Mouse (Mus musculus) heart, postnatal 0 days (tissue): ENCODE measurements around the gene Atp2c2. TPM values are rescaled to one million over a fixed set of nuclear protein-coding genes. Genes with fewer than 3 reads are reported as not detected.

ENCODE experiments used
- ATAC-seq: fragments of 200-750 bp; cut with Nextera tagmentation; 2 replicates; pipeline ENCODE4 v1.8.0; 2017; ENCODE audit warnings: low read depth, moderate number of reproducible peaks, moderate library complexity; ENCODE audit not compliant: insufficient read depth
- DNase-seq: peaks from one replicate; pipeline ENCODE4 v3.0.0-alpha.2; 2016; ENCODE audit warnings: low spot score
- H3K27ac ChIP-seq: fragments of 300-500 bp; sonication (generic); 2 replicates; pipeline ENCODE4 v1.5.1; 2014; ENCODE audit warnings: low read depth, mild to moderate bottlenecking
- H3K27me3 ChIP-seq: fragments of 300-500 bp; sonication (generic); 2 replicates; pipeline ENCODE4 v1.6.1; 2014; ENCODE audit warnings: low read length, mixed read lengths; ENCODE audit not compliant: control insufficient read depth, insufficient read depth
- H3K36me3 ChIP-seq: fragments of 300-500 bp; sonication (generic); replicated peaks from 2 replicates; pipeline ENCODE4 v1.6.1; 2014; ENCODE audit warnings: low read length, mixed read lengths; ENCODE audit not compliant: control insufficient read depth, insufficient read depth
- H3K4me1 ChIP-seq: fragments of 300-500 bp; sonication (generic); 2 replicates; pipeline ENCODE4 v1.6.1; 2014; ENCODE audit warnings: antibody characterized with exemption; ENCODE audit not compliant: control insufficient read depth, insufficient read depth
- H3K4me2 ChIP-seq: fragments of 300-500 bp; sonication (generic); 2 replicates; pipeline ENCODE4 v1.6.1; 2014; ENCODE audit warnings: low read depth, mild to moderate bottlenecking, low read length, moderate library complexity
- H3K4me3 ChIP-seq: fragments of 300-500 bp; sonication (generic); 2 replicates; pipeline ENCODE4 v1.5.1; 2014; ENCODE audit warnings: low read depth, low read length
- H3K9ac ChIP-seq: fragments of 300-500 bp; sonication (generic); replicated peaks from 2 replicates; pipeline ENCODE4 v1.6.1; 2014; ENCODE audit warnings: low read depth, low read length, mixed read lengths
- H3K9me3 ChIP-seq: fragments of 300-500 bp; sonication (generic); replicated peaks from 2 replicates; pipeline ENCODE4 v1.6.1; 2016; ENCODE audit warnings: low read length; ENCODE audit not compliant: control insufficient read depth
- CTCF ChIP-seq: IDR thresholded peaks from 2 replicates; pipeline ENCODE4 v1.5.1; 2016; ENCODE audit warnings: antibody characterized with exemption, control low read depth, low read depth
- EP300 ChIP-seq: IDR thresholded peaks from 2 replicates; pipeline ENCODE4 v1.6.1; 2016; ENCODE audit warnings: antibody characterized with exemption, low read depth
- WGBS: fragments of 180-500 bp; shearing (Covaris S2); extraction: QIAGEN DNeasy Blood & Tissue Kit; methylation state at CpG from one replicate; pipeline ENCODE4 v1.1.7; 2014; 5-methylcytosine and 5-hydroxymethylcytosine counted together
- polyA plus RNA-seq: library from polyadenylated mRNA; unstranded; fragments of >200 nt; fragmentation: Nextera tagmentation; extraction: Ambion mirVana; gene quantifications from 2 replicates; pipeline ENCODE4 v1.2.1, GENCODE M21; 2015
- total RNA-seq: library from RNA; depleted of rRNA; stranded (reverse); fragments of >200 nt; gene quantifications from 2 replicates; pipeline ENCODE4 v1.2.3, GENCODE M21; 2014; ENCODE audit warnings: low replicate concordance

The Atp2c2 gene
- total and polyA plus RNA-seq, 2 experiments from 2014 or later: 0.12 TPM; not detected in 1

GRCm38 (mm10) chr8:119670419-119671091, 29.3 kb upstream of the Atp2c2 start:
- no peak for TF ChIP-seq CTCF
- TF ChIP-seq EP300: peak; percentile 47; the same call in 1 of the 2 replicates
- peak; percentile 94 for DNase-seq
- 4% methylated on average over 16 of the region's 16 CpGs for WGBS
- Histone ChIP-seq H3K4me1 (peaks cover 19% of the 10 kb centered on the region), H3K27me3 (no peaks in the 10 kb centered on the region), H3K27ac (peak overlapping the region; percentile 93), H3K9ac (peak overlapping the region; percentile 49), H3K4me2 (peak overlapping the region; percentile 52), H3K9me3 (no peaks in the 10 kb centered on the region), H3K4me3 (peak overlapping the region; percentile 20), H3K36me3 (no peaks in the 10 kb centered on the region)
- peak; percentile 89 for ATAC-seq

- H3K27ac ChIP-seq: no peak overlapping the region
- 75% methylated on average over 9 of the region's 11 CpGs for WGBS
- H3K36me3 ChIP-seq: no peaks in the 10 kb centered on the region
- DNase-seq (no peak), ATAC-seq (no peak)
- no peak overlapping the region for H3K4me2 ChIP-seq
- no peaks in the 10 kb centered on the region for H3K9me3 ChIP-seq
- H3K4me3 ChIP-seq: no peak overlapping the region
- peaks cover 19% of the 10 kb centered on the region; the same call in 1 of the 2 replicates for H3K4me1 ChIP-seq
- no peaks in the 10 kb centered on the region for H3K27me3 ChIP-seq
- no peak overlapping the region for H3K9ac ChIP-seq
- TF ChIP-seq CTCF (no peak; the same call in 1 of the 2 replicates), EP300 (no peak)
These were observed 25.7 kb upstream of the Atp2c2 start for GRCm38 (mm10) chr8:119673976-119674555.

GRCm38 (mm10) chr8:119675457-119675856, 24.4 kb upstream of the Atp2c2 start:
- DNase-seq (no peak), ATAC-seq (no peak)
- Histone ChIP-seq H3K27me3 (no peaks in the 10 kb centered on the region), H3K27ac (no peak overlapping the region), H3K9me3 (no peaks in the 10 kb centered on the region), H3K4me1 (peaks cover 14% of the 10 kb centered on the region; the same call in 1 of the 2 replicates), H3K4me3 (no peak overlapping the region), H3K9ac (no peak overlapping the region), H3K36me3 (no peaks in the 10 kb centered on the region), H3K4me2 (no peak overlapping the region)
- no peak for TF ChIP-seq CTCF
- TF ChIP-seq EP300: no peak
- WGBS: 85% methylated on average over 5 of the region's 5 CpGs

- no peak overlapping the region for H3K9ac ChIP-seq
- H3K4me2 ChIP-seq: no peak overlapping the region
- H3K36me3 ChIP-seq: no peaks in the 10 kb centered on the region
- peaks cover 6% of the 10 kb centered on the region; the same call in 1 of the 2 replicates for H3K4me1 ChIP-seq
- no peak overlapping the region for H3K4me3 ChIP-seq
- DNase-seq (peak; percentile 87), ATAC-seq (peak; percentile 49)
- no peak for TF ChIP-seq EP300
- peak; percentile 98 for TF ChIP-seq CTCF
- H3K27me3 ChIP-seq: no peaks in the 10 kb centered on the region
- no peak overlapping the region for H3K27ac ChIP-seq
- WGBS: 11% methylated on average over 8 of the region's 8 CpGs
- no peaks in the 10 kb centered on the region for H3K9me3 ChIP-seq
These were observed 23.4 kb upstream of the Atp2c2 start for GRCm38 (mm10) chr8:119676389-119676788.

- no peaks in the 10 kb centered on the region for H3K9me3 ChIP-seq
- H3K4me3 ChIP-seq: no peak overlapping the region
- DNase-seq (peak; percentile 63), ATAC-seq (peak; percentile 53; the same call in 1 of the 2 replicates)
- H3K9ac ChIP-seq: no peak overlapping the region
- H3K27me3 ChIP-seq: no peaks in the 10 kb centered on the region
- TF ChIP-seq EP300: no peak
- TF ChIP-seq CTCF: peak; percentile 57
- peak overlapping the region; percentile 44 for H3K4me2 ChIP-seq
- H3K27ac ChIP-seq: no peak overlapping the region
- H3K4me1 ChIP-seq: peaks cover 6% of the 10 kb centered on the region; the same call in 1 of the 2 replicates
- 10% methylated on average over 18 of the region's 18 CpGs for WGBS
- no peaks in the 10 kb centered on the region for H3K36me3 ChIP-seq
These were observed 21.5 kb upstream of the Atp2c2 start for GRCm38 (mm10) chr8:119678138-119678843.
